Mouse (Mus musculus): Measurements from ENCODE around the gene Dnph1.
A peak's percentile ranks its signal among the peaks of the same experiment; 100 is the strongest.
"Not testable (repeated sequence)": the region's sequence is repeated elsewhere in the genome, so short reads cannot be mapped to it uniquely, and the experiment has no call there.

Dnph1 gene

GRCm38 (mm10) chr17:46496623-46497434 lies at the start of gene Dnph1:
Dnph1 (plus strand) TSS chr17:46496711.
- peak; percentile 33 to 67 for DNase-seq (ENCODE audit: low spot score in 2 of 2)

DNA sequence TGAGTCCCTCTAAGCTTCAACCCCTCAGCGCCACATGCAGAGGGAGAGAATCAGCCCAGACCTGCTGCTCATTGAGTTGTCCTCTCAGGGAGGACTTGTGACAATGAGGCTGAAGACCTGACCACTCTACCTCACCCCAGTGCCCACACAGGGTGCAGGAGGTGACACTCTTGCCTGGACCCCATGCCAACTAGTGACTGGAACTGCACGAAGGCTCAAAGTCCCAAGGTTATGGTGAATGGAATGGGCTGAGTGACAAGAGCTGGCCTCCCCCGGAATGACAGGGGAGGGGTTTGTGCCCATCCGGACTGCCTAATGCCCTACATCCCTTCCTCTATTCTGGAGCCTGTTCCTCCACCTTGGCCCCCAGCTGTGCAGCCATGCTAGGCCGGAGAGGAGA lies 43.8 kb upstream of the Dnph1 start:
- no peak for DNase-seq (ENCODE audit: low spot score in 2 of 2)

DNA sequence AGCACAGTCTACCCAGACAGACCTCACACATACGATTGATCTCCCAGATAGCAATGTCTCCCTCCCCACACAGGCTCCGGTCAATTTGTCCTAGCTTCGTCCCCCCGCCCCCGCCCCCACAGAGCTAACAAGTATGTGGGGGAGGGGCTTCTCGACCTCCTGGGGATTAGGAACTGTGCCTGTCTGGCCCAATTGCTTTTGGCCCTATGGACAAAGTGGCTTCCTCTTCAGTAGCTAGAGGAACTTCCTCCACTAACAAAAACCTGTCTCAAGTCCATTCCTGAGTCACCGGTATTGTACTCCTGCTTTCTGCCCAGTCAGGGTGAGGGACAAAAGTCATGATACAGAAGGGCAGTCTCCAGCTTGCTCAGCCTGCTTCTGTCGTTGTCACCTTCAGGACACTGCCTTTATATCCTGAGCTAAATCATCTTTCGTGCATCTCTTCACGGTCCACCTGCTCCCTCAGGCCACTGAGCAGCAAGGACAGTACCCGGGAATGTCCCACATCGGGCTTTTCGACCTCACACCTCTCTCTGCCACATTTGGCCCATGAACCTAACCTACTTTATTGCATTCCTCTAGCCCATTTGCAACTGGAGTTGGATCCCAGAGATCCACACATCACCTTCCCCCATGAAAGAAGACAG lies 43.1 kb upstream of the Dnph1 start:
- no peak for DNase-seq (ENCODE audit: low spot score in 2 of 2)

- no peak for DNase-seq (ENCODE audit: low spot score in 2 of 2)
Observed at GRCm38 (mm10) chr17:46453970-46454411, 42.5 kb upstream of the Dnph1 start.

DNA sequence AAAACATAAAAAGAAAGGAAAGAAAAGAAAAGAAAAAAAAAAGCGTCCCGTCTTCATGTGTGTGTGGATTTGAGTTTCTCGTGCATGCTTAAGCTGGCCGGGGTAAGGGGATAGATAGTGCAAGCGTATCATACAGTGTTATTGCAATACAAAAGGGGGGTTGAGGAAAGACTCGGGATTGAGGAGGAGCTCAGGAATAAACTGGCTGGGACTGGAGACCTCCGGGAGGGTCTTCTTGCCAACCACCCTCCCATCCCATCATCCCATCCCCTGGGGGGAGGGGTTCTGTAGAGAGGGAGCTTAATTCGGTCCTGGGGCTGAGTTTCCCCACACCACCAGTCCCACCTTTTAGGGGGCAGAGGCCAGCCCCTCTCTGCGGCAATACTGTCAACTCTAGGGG lies 42.0 kb upstream of the Dnph1 start:
- no peak for DNase-seq (ENCODE audit: low spot score in 2 of 2)

DNA sequence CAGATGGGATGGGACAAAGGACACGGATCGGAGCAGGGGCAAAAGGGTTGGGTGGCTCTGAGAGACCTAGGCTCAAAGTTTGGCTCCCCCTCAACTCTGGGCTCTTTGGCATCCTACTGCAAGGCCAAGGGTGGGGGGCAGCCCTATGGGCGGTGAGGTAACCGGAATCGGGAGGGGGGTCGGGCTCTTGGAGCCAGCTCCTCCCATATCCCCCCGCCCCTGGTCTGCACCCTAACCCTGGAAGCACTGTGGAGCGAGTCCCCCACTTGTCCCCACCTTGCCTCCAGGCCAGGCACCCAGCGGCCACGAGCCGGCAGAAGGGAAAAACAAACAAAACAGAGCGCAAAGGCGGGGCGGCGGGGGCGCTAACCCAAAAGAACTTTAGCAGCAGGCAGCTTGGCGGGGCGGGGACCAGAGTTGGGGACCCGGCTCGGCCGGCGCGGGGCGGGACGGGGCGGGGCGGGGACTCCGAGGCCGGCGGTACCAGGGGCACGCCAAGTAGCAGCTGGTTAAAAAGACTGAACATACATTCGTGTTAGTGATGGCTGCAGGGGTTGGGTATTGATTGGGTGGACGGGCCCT lies 41.3 kb upstream of the Dnph1 start:
- DNase-seq (ENCODE audit: low spot score in 2 of 2), result peak in 1 of 2 experiments; percentile 26

GRCm38 (mm10) chr17:46457791-46458190 lies 38.7 kb upstream of the Dnph1 start:
- peak; percentile 23 to 71 for DNase-seq (ENCODE audit: low spot score in 2 of 2)

- no peak for DNase-seq (ENCODE audit: low spot score in 2 of 2)
Observed at GRCm38 (mm10) chr17:46458439-46458838, 38.1 kb upstream of the Dnph1 start.

GRCm38 (mm10) chr17:46460673-46461072 lies 35.8 kb upstream of the Dnph1 start:
- no peak for DNase-seq (ENCODE audit: low spot score in 2 of 2)

GRCm38 (mm10) chr17:46461347-46461746 lies 35.2 kb upstream of the Dnph1 start:
- no peak for DNase-seq (ENCODE audit: low spot score in 2 of 2)

DNA sequence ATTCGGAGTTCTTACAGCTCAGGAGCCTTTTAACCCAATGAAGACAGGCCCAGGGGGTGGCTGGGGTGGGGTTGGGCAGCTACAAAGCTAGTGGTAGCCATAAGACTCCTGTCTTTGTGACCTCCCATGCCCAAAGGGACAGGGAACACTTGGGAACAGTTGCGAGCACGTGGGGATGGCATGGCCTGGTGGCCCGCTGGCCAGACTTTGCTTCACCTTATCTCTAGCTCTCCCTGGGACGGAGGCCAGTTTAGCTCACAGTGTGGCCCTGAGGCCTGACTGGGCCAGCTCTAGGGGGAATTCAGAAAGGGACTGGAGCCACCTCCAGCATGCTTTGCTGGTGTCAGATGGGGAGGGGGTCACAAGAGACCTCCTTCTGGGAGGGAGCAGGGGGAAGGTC lies 34.3 kb upstream of the Dnph1 start:
- no peak for DNase-seq (ENCODE audit: low spot score in 2 of 2)

GRCm38 (mm10) chr17:46467830-46468229 lies 28.7 kb upstream of the Dnph1 start:
- no peak for DNase-seq (ENCODE audit: low spot score in 2 of 2)

DNA sequence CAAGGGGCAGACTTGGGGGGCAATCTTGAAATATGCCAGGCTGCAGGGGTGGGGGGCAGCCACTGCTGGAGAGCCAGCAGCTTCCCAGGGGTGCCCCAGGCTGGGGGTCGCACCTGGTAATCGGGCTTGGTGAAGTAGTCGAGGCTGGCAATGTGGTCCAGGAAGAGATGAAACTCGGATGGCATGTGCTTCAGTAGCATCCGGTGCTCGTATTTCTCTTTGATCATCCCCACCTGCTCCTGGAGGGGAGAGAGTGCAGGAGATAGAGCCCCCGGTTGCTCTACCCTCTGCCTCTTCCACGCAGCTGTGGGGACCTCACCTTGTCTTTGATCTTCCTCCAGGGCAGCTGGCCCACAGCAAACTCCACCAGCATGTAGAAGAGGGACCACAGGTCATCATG lies 19.9 kb upstream of the Dnph1 start:
- no peak for DNase-seq (ENCODE audit: low spot score in 2 of 2)

DNA sequence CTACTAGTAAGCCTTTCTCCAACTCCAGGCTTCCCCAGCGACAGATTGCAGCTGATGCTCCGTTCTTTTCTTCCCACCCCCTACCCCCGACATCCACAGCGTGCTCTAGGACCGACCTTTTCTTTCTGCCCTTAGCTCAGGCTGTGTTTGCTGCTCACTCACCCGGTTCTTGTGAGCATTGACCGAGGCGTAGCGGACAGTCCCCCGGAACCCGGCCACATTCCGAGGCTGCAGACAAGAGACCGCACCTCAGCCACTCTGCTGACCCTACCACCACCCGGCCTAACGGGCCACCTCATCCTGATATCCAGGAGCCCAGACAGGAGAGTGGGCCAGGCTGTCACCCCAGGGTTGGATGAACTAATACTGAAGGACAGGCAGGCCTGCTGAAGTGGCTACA lies 19.2 kb upstream of the Dnph1 start:
- no peak for DNase-seq (ENCODE audit: low spot score in 2 of 2)

- no peak for DNase-seq (ENCODE audit: low spot score in 2 of 2)
Observed at GRCm38 (mm10) chr17:46483561-46484001, 12.9 kb upstream of the Dnph1 start.

GRCm38 (mm10) chr17:46484021-46484431 lies 12.5 kb upstream of the Dnph1 start:
- DNase-seq (ENCODE audit: low spot score in 2 of 2), result peak in 1 of 2 experiments; percentile 22

DNA sequence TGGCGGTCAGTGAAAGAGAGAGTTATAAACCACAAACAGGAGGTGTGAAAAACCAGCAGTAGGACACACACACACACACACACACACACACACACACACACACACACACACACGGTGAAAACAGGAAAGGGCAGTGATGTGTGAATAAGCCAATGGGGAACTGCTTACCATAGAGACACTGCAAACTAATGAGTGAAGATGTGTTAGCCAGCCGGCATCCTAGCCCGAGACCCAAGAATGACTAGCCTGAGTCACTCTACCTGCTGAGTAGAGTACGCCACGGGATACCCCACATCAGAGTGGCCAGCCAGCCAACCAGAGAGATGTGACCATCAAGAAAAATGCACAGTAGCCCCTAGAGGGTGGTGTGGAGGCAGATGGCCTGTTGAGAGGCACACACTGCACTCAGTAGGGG lies 12.0 kb upstream of the Dnph1 start:
- DNase-seq (ENCODE audit: low spot score in 2 of 2), result no peak

DNA sequence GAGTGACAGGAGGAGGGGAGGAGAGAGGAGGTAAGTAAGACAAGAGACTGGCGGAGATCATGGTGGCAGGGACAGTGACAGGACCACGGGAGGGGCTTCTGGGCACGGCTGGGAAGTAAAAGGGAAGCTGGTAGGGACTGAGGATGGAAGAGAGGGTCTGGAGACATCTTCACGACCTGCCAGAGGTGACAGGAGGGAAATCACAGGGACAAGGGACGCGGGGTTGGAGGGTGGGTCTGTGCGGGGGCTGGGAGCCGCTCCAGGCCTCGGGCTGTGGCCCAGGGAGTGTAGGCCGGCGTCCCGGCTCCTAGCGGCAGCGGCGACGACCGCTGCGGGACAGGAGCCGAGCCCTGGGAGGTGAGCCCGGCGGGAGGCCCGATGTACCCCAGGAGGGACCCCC lies 9.5 kb upstream of the Dnph1 start:
- no peak for DNase-seq (ENCODE audit: low spot score in 2 of 2)

- DNase-seq (ENCODE audit: low spot score in 2 of 2), result no peak
Observed at GRCm38 (mm10) chr17:46487431-46487830, 9.1 kb upstream of the Dnph1 start, which contains the start of gene Ttbk1. Ttbk1 (minus strand) TSS chr17:46487675.

DNA sequence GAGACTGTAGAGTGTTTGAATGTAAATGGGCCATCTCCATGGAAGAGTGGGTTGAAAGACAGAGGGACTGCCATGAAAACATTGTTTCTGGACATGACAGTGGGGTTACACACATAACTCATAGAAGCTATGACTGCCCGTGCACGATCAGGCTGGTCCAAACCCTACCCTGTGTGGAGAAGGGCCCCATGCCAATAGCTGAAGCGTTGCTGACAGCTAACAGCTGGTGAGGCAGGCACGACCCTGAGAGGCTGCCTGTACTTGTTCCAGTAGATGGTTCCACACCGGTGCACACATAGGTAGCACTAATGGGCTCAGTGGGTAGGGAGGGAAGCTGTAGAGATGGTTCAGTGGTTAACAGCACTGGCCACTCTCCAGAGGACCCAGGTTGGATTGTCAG lies 1.0 kb upstream of the Dnph1 start:
- no peak for DNase-seq (ENCODE audit: low spot score in 2 of 2)

- DNase-seq (ENCODE audit: low spot score in 2 of 2), result not testable (repeated sequence)
Observed at GRCm38 (mm10) chr17:46496081-46496480, 430 bp upstream of the Dnph1 start.

DNA sequence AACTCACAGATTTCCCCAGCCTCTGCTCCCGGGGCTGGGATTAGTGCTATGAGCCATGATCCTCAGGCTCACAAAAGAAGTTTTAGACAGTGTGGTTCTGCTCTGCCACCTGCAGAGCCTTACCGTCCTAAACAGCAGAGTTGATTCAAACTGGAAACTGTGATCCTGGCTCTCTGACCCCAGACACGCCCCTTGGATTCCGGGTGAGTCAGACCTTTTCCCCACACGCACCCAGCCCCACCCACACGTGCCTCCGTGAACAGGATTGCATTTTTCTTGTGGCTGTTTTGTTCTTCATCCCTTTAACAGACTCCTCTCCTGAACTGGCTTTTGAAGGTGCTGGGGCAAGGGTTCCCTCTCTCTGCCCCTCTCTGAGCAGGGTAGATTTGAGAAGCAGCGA lies 1.4 kb downstream of the Dnph1 start:
- no peak for DNase-seq (ENCODE audit: low spot score in 2 of 2)

GRCm38 (mm10) chr17:46502775-46503174 lies 6.3 kb downstream of the Dnph1 start:
- DNase-seq (ENCODE audit: low spot score in 2 of 2), result no peak
